Mouse (Mus musculus) adipocyte (in vitro differentiated cells): ENCODE results near the gene 9330182O14Rik.
A peak's percentile ranks its signal among the peaks of the same experiment; 100 is the strongest.

Experiments used
- DNase-seq: peaks from one replicate; pipeline ENCODE4 v3.0.0-alpha.2; 2016; ENCODE audit warnings: low spot score

9330182O14Rik gene

GRCm38 (mm10) chr15:40134152-40134792 is at the start of gene 9330182O14Rik:
Gene 9330182O14Rik, plus strand, starts transcription at chr15:40134365.
- DNase-seq, result peak; percentile 36

GRCm38 (mm10) chr15:40103304-40103703 is 30.9 kb upstream of the 9330182O14Rik start:
- DNase-seq, result no peak

GRCm38 (mm10) chr15:40105712-40106111 is 28.5 kb upstream of the 9330182O14Rik start:
- no peak for DNase-seq

GRCm38 (mm10) chr15:40113888-40114576 is 20.1 kb upstream of the 9330182O14Rik start:
- DNase-seq, result no peak

- DNase-seq, result no peak
Observed at GRCm38 (mm10) chr15:40114600-40115271, 19.4 kb upstream of the 9330182O14Rik start.

GRCm38 (mm10) chr15:40116396-40116795 is 17.8 kb upstream of the 9330182O14Rik start:
- DNase-seq, result no peak

GRCm38 (mm10) chr15:40124211-40124953 is 9.8 kb upstream of the 9330182O14Rik start:
- no peak for DNase-seq

GRCm38 (mm10) chr15:40129496-40129895 is 4.7 kb upstream of the 9330182O14Rik start:
- DNase-seq, result no peak

- DNase-seq, result peak; percentile 73
Observed at GRCm38 (mm10) chr15:40130880-40131478, 3.2 kb upstream of the 9330182O14Rik start.

GRCm38 (mm10) chr15:40132408-40132807 is 1.8 kb upstream of the 9330182O14Rik start:
- DNase-seq, result no peak

- DNase-seq, result peak; percentile 42
Observed at GRCm38 (mm10) chr15:40144221-40144620, 10.1 kb downstream of the 9330182O14Rik start.

- DNase-seq, result no peak
Observed at GRCm38 (mm10) chr15:40157683-40158082, 23.5 kb downstream of the 9330182O14Rik start.

GRCm38 (mm10) chr15:40166560-40167275 is 32.6 kb downstream of the 9330182O14Rik start:
- peak; percentile 81 for DNase-seq

- no peak for DNase-seq
Observed at GRCm38 (mm10) chr15:40167276-40168139, 33.3 kb downstream of the 9330182O14Rik start.

- DNase-seq, result peak; percentile 8
Observed at GRCm38 (mm10) chr15:40168140-40168688, 34.0 kb downstream of the 9330182O14Rik start.

GRCm38 (mm10) chr15:40169061-40169460 is 34.9 kb downstream of the 9330182O14Rik start:
- no peak for DNase-seq

- no peak for DNase-seq
Observed at GRCm38 (mm10) chr15:40169705-40170104, 35.5 kb downstream of the 9330182O14Rik start.

- no peak for DNase-seq
Observed at GRCm38 (mm10) chr15:40179423-40179822, 45.3 kb downstream of the 9330182O14Rik start.

GRCm38 (mm10) chr15:40187017-40187416 is 52.9 kb downstream of the 9330182O14Rik start:
- no peak for DNase-seq
